Mouse (Mus musculus) embryonic facial prominence, embryonic 14.5 days (tissue): ENCODE data around the gene Bcat2. TPM values are rescaled to one million over a fixed set of nuclear protein-coding genes. Genes with fewer than 3 reads are reported as not detected.

ENCODE experiments used
- ATAC-seq: fragments of 200-750 bp; cut with Nextera tagmentation; 2 replicates; pipeline ENCODE4 v1.8.0; 2017; ENCODE audit warnings: low read depth, moderate number of reproducible peaks, moderate TSS enrichment
- DNase-seq: peaks from one replicate; pipeline ENCODE4 v3.0.0-alpha.2; 2015; ENCODE audit warnings: low spot score
- H3K27ac ChIP-seq: fragments of 300-500 bp; sonication (generic); replicated peaks from 2 replicates; pipeline ENCODE4 v1.5.1; 2014; ENCODE audit warnings: low read depth, mild to moderate bottlenecking, low read length, moderate library complexity
- H3K27me3 ChIP-seq: fragments of 300-500 bp; sonication (generic); replicated peaks from 2 replicates; pipeline ENCODE4 v1.6.1; 2014; ENCODE audit warnings: low read length; ENCODE audit not compliant: control insufficient read depth, insufficient read depth
- H3K36me3 ChIP-seq: fragments of 300-500 bp; sonication (generic); 2 replicates; pipeline ENCODE4 v1.6.1; 2014; ENCODE audit warnings: low read length, mixed read lengths; ENCODE audit not compliant: control insufficient read depth, insufficient read depth
- H3K4me1 ChIP-seq: fragments of 300-500 bp; sonication (generic); 2 replicates; pipeline ENCODE4 v1.6.1; 2014; ENCODE audit warnings: antibody characterized with exemption, low read length; ENCODE audit not compliant: control insufficient read depth, insufficient read depth
- H3K4me2 ChIP-seq: fragments of 300-500 bp; sonication (generic); 2 replicates; pipeline ENCODE4 v1.6.1; 2014; ENCODE audit warnings: low read depth, mild to moderate bottlenecking, low read length, moderate library complexity, mixed read lengths
- H3K4me3 ChIP-seq: fragments of 300-500 bp; sonication (generic); 2 replicates; pipeline ENCODE4 v1.5.1; 2014; ENCODE audit warnings: low read depth, mild to moderate bottlenecking, low read length
- H3K9ac ChIP-seq: fragments of 300-500 bp; sonication (generic); 2 replicates; pipeline ENCODE4 v1.6.1; 2014; ENCODE audit warnings: low read depth, mild to moderate bottlenecking, low read length, moderate library complexity, mixed read lengths
- H3K9me3 ChIP-seq: fragments of 300-500 bp; sonication (generic); 2 replicates; pipeline ENCODE4 v1.6.1; 2016; ENCODE audit warnings: low read length; ENCODE audit not compliant: control insufficient read depth
- WGBS: fragments of 180-500 bp; shearing (Covaris S2); extraction: QIAGEN DNeasy Blood & Tissue Kit; methylation state at CpG from one replicate; pipeline ENCODE4 v1.1.7; 2014; 5-methylcytosine and 5-hydroxymethylcytosine counted together
- polyA plus RNA-seq: library from polyadenylated mRNA; unstranded; fragments of >200 nt; fragmentation: Nextera tagmentation; extraction: Ambion mirVana; gene quantifications from 2 replicates; pipeline ENCODE4 v1.2.1, GENCODE M21; 2014

The Bcat2 gene
- polyA plus RNA-seq, 1 experiment from 2014 or later: 50.1 TPM

DNA sequence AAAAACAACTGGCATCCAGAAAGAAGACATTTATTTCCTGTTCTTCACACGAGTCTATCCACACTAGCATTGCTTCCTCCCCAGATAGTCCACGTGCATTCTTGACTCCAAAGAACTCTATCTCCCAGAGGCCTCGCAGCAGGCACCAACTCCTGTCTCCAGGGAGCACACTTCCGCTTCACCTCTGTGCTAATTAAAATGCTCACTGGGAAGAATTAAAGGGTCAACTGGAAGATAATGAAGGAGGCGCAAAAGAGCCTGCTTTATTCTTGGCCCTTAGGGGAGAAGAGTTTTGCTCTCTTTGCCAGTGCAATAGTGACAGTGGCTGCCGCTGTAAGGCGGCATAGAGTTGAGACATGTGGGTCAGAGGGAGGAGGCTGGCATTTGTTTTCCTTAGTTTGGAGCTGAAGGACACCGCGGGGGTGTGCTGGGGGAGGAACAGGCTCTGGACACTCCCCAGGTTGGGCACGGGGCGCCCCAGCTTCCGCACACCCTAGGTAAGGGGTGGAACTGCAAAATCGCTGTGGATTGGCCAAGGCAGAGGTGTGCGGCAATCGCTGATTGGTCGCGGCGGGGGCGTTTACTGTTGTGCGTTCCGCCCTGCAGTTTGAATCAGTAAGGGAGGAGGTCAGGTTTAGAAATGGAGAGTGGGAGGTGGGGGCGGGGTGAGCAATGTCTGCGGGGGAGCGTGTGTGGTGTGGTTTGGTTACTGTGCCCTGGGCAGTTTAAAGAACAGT is 2.0 kb upstream of the Bcat2 start:
- under 1% methylated on average over 23 of the region's 24 CpGs for WGBS
- Histone ChIP-seq H3K36me3 (no peaks in the 10 kb centered on the region), H3K4me1 (peaks cover 26% of the 10 kb centered on the region), H3K27ac (peak overlapping the region; percentile 88), H3K9ac (peak overlapping the region; percentile 59), H3K27me3 (no peaks in the 10 kb centered on the region), H3K4me2 (peak overlapping the region; percentile 79), H3K4me3 (peak overlapping the region; percentile 42), H3K9me3 (no peaks in the 10 kb centered on the region)
- ATAC-seq: peak; percentile 97
- DNase-seq: peak; percentile 98

DNA sequence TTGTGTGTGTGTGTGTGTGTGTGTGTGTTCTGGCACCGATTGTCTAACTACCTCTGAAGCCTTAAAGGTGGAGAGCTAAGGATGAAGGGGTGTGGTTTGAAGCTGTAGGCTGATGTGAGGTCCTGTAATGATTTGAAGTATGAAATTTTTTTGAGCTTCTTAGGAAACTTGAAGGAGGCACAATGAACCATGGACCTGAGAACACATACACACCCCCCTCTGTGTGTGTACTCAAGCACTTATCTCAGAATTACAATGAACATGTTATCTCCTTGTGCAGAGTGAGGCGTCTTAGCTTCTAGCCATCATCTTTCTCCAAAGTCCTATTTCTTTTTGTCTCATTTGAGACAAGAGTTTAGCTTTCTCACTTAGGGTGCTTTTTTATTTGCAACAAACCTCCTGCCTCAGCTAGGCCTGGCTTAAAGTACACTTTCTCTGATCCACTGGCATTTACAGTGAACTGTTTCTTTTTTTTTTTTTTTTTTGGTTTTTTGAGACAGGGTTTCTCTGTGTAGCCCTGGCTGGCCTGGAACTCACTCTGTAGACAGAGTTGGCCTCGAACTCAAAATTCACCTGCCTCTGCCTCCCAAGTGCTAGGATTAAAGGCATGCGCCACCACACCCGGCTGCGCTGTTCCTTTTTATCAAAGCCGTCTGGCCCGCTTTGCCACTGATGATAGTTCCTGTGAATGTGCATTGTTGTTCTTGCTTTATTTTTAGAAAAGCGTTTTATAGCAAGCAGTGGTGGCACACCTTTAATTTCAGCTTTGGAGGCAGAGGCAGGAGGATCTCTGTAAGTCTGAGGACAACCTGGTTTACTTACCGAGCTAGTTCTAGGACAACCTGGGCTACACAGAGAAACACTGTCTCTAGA is 1.1 kb upstream of the Bcat2 start:
- 78% methylated on average over 10 of the region's 10 CpGs for WGBS
- ATAC-seq (peak; percentile 2; the same call in 1 of the 2 replicates), DNase-seq (no peak)
- Histone ChIP-seq H3K36me3 (no peaks in the 10 kb centered on the region), H3K9me3 (no peaks in the 10 kb centered on the region), H3K4me1 (peaks cover 26% of the 10 kb centered on the region), H3K4me2 (peak overlapping the region; percentile 79), H3K27me3 (no peaks in the 10 kb centered on the region), H3K9ac (peak overlapping the region; percentile 59; the same call in 1 of the 2 replicates), H3K4me3 (peak overlapping the region; percentile 42), H3K27ac (peak overlapping the region; percentile 88)

DNA sequence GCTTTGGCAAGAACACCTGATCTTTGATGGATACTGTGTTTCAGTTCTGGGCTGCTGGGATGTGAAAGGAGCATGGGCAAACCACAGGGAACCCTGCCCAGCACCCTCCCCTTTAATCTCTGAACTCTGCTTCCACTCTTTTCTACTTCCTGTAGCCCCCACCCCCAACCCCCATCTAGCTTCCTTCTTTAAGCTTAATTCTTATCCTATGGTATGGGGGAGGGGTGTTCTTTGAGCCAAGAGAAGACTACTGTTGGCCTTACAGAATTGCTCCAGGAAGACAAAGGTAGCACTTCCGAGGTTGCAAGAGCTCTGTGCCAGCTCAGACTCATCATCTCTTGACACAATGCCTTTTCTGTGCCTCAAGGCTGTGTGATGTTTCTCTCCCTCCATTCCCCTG is 2.0 kb downstream of the Bcat2 start:
- DNase-seq (no peak), ATAC-seq (no peak)
- Histone ChIP-seq H3K4me2 (peak overlapping the region; percentile 83; the same call in 1 of the 2 replicates), H3K27ac (no peak overlapping the region), H3K4me3 (no peak overlapping the region), H3K4me1 (peaks cover 26% of the 10 kb centered on the region), H3K36me3 (peaks cover 12% of the 10 kb centered on the region; the same call in 1 of the 2 replicates), H3K27me3 (no peaks in the 10 kb centered on the region), H3K9ac (no peak overlapping the region), H3K9me3 (no peaks in the 10 kb centered on the region)
- WGBS: 32% methylated on average over 1 of the region's 1 CpGs

DNA sequence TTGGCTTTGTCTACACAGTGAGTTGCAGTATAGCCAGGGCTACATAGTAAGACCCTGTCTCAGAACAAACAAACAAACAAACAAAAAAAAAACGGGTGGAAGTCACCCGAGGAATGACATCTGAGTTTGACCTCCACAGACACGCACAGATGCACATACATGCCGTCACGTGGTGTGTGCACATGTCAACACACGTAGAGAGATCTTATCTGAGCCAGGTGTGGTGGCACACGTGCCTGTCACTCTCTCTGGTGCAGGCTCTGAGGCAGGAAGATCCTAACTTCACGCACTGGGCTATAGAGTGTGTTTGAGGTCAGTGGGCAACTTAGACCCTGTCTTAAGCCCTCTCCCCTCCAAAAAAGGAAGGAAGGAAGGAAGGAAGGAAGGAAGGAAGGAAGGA is 4.0 kb downstream of the Bcat2 start:
- Histone ChIP-seq H3K4me1 (peaks cover 14% of the 10 kb centered on the region; the same call in 1 of the 2 replicates), H3K4me3 (no peak overlapping the region), H3K36me3 (peaks cover 29% of the 10 kb centered on the region), H3K4me2 (no peak overlapping the region), H3K9ac (no peak overlapping the region), H3K9me3 (no peaks in the 10 kb centered on the region), H3K27me3 (no peaks in the 10 kb centered on the region), H3K27ac (no peak overlapping the region)
- no peak for ATAC-seq
- no peak for DNase-seq
- WGBS: 73% methylated on average over 8 of the region's 8 CpGs

DNA sequence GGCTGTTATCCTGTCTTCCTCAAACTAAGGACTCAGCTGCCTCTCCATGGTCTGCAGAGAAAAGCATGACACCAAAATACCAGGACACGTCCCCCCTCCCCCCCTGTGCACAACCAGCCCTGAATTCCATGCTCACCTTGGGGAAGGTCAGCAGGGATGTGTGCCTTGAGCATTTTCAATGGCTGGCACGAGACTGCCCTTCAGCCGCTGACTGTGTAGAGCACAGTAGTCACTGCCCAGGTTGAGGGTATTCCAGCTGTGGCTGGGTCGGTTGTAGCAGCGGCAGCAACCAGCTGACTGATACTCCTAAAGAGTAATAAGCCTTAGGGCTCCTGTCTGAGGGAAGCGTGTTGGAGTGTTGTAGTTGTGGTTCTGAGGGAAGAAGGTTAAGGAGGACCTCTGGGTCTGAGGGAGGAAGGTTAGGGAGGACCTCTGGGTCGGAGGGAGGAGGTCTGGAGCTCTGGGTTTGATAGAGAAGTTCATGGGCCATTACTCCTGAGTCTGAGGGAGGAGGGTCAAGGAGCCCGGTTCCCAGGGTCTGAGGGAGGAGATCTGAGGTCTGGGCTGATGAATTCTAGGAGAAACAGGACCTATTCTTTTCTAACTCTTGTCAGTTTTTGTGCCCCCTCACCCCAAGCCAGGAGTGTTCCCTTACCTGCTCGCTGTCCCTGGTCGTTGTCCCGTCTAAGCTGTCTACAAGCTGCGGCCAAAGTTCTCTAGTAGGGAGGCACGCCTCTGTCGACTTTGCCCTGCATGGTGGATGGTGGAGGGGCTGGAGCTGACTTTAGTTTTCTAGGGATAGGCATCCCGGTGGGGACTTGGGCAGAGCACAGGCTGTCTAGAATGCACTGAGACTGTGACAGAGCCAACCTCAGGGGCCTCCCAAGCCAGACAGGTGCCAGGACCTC is 4.8 kb downstream of the Bcat2 start:
- no peak overlapping the region for H3K27ac ChIP-seq
- H3K9ac ChIP-seq: no peak overlapping the region
- no peaks in the 10 kb centered on the region for H3K27me3 ChIP-seq
- no peak overlapping the region for H3K4me2 ChIP-seq
- ATAC-seq (no peak), DNase-seq (no peak)
- H3K36me3 ChIP-seq: peaks cover 31% of the 10 kb centered on the region
- no peaks in the 10 kb centered on the region for H3K9me3 ChIP-seq
- WGBS: 85% methylated on average over 15 of the region's 15 CpGs
- H3K4me3 ChIP-seq: no peak overlapping the region
- H3K4me1 ChIP-seq: peaks cover 14% of the 10 kb centered on the region; the same call in 1 of the 2 replicates

DNA sequence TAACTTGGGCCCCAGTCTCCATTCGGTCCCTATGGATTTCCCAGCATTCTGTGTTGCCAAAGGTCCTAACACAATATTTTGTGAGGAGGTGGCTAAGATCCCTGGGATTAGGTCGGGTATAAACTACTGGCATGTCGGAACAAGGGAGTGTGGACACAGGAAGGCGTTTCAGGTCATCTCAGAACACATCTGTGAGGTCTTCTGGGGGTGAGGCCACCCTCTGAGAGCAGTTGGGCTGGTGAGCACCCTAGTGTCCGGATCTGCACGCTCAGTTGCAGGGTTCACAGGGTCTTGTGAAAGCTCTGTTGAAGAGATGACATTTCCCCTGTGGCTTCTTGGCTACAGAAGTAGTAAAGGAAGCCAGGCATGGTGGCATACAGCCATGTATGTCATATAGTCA is 16.0 kb downstream of the Bcat2 start:
- no peak overlapping the region for H3K4me3 ChIP-seq
- H3K27me3 ChIP-seq: no peaks in the 10 kb centered on the region
- no peaks in the 10 kb centered on the region for H3K9me3 ChIP-seq
- DNase-seq: no peak
- H3K9ac ChIP-seq: no peak overlapping the region
- no peaks in the 10 kb centered on the region for H3K4me1 ChIP-seq
- no peak for ATAC-seq
- peaks cover 50% of the 10 kb centered on the region for H3K36me3 ChIP-seq
- H3K27ac ChIP-seq: no peak overlapping the region
- H3K4me2 ChIP-seq: no peak overlapping the region
- 91% methylated on average over 6 of the region's 6 CpGs for WGBS

DNA sequence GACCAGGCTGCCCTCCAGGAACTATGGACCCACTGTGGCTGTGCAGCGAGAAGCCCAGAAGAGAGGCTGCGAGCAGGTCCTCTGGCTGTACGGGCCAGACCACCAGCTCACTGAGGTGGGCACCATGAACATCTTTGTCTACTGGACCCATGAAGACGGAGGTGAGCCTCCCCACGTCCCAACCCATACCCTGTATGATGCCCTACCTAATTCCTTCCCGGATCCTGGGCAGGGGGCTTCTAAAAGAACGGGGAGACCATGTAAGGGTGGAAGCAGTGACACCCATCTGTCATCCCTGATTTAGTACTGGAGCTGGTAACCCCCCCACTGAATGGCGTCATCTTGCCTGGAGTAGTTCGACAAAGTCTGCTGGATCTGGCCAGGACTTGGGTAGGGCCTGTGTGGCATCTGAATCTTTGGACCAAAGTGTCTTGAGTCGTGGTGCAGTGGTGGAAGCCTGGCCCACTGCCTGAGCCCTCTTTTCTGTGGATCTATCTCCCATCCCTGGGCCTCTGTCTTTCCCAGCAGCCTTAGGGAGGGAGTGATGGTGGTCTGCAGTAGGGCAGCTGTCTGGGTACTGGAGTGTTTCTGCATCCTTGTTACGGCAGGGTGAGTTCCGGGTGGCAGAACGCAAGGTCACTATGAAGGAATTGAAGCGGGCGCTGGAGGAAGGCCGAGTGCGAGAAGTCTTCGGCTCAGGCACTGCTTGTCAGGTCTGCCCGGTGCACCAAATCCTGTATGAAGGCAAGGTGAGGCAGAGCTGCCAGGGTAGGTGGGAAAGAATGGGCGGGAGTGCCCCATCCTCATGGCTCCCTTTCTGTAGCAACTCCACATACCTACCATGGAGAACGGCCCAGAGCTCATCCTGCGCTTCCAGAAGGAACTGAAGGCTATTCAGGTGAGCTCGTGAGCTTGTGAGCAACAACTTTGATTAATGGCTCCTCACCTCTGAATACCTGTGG is 18.0 kb downstream of the Bcat2 start:
- Histone ChIP-seq H3K4me2 (no peak overlapping the region), H3K36me3 (peaks cover 39% of the 10 kb centered on the region), H3K9ac (no peak overlapping the region), H3K4me1 (no peaks in the 10 kb centered on the region), H3K27ac (no peak overlapping the region), H3K4me3 (no peak overlapping the region), H3K9me3 (no peaks in the 10 kb centered on the region), H3K27me3 (no peaks in the 10 kb centered on the region)
- ATAC-seq (no peak), DNase-seq (no peak)
- WGBS: 95% methylated on average over 22 of the region's 23 CpGs
